Mouse (Mus musculus): ENCODE data around the gene Hist2h2ac. TPM values are rescaled to one million over a fixed set of nuclear protein-coding genes. Genes with fewer than 3 reads are reported as not detected.
"Not testable (repeated sequence)": the region's sequence is repeated elsewhere in the genome, so short reads cannot be mapped to it uniquely, and the experiment has no call there.

The Hist2h2ac gene
- polyA plus RNA-seq (2012) = 3.8 and 8.5 TPM in 2 replicates

DNA sequence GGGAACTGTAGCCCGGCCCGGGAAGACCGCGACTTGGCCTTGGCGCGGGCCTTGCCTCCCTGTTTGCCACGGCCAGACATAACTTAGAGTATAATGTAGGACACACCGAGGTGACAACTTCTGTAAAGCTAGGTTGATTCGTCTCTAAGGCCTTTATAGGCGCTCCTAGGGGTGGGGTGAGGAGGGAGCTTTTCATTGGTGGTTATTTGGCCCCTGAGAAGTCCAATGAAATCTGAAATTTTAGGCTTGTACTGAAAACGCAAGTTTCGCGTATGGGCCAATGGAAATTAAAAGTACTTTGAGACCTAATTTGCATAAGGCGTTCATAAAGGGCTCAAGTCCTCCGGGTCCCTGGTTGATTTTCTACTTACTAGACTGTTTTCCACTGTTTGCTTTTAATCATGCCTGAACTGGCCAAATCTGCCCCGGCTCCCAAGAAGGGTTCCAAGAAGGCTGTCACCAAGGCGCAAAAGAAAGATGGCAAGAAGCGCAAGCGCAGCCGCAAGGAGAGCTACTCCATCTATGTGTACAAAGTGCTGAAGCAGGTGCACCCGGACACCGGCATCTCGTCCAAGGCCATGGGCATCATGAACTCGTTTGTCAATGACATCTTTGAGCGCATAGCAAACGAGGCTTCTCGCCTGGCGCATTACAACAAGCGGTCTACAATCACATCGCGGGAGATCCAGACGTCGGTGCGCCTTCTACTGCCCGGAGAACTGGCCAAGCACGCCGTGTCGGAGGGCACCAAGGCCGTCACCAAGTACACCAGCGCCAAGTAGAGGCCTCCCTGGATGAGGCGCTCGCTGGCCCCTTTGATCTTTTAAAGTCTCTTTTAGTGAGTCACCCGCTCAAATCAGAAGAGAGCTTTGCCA, at the start of gene Hist2h2ac, which contains the start of gene Hist2h2be:
Gene Hist2h2ac, minus strand, starts transcription at position 116 of the 875 bp plus-strand sequence.
Gene Hist2h2be, plus strand, starts transcription at position 355 of the 875 bp plus-strand sequence.
- H3K27me3 ChIP-seq (ENCODE audit: control insufficient read depth) = no peaks in the 10 kb centered on the region
- TF ChIP-seq TAL1 (IDR thresholded peaks at IDR 0.05; ENCODE audit: low read length) = no peak
- no peak for TF ChIP-seq GATA1 (IDR thresholded peaks at IDR 0.05; ENCODE audit: low read length)

DNA sequence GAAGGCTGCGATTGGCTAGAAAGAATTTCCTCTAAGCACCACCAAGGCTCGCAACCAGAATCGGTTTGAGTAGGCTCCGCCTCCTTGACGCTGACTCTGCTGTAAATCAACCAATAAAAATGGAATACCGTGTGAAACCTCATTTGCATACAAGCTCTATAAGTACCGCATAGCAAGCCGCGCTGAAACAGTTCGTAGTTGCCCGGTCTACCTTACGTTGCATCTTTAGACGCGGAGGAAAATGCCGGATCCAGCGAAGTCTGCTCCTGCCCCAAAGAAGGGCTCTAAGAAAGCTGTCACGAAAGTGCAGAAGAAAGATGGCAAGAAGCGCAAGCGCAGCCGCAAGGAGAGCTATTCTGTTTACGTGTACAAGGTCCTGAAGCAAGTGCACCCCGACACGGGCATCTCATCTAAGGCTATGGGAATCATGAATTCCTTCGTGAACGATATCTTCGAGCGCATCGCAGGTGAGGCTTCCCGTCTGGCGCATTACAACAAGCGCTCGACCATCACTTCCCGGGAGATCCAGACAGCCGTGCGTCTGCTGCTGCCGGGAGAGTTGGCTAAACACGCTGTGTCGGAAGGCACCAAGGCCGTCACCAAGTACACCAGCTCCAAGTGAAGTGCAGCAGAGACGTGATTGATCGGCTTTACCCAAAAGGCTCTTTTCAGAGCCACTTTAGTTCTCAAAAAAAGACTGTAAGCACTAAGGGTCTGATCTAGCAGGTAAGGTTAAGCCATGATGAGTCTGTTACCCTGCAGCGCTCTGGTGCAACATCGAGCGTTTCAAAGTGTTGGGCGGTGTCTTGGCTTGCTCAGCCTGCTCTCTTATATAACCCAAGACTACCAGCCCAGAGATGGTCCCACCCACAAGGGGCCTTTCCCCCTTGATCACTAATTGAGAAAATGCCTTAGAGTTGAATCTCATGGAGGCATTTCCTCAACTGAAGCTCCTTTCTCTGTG, 49.1 kb upstream of the Hist2h2ac start, which contains the start of gene Hist2h2bb:
Gene Hist2h2bb, plus strand, starts transcription at position 242 of the 964 bp plus-strand sequence.
- TF ChIP-seq GATA1 (IDR thresholded peaks at IDR 0.05; ENCODE audit: low read length) (no peak), TAL1 (IDR thresholded peaks at IDR 0.05; ENCODE audit: low read length) (no peak)
- Histone ChIP-seq H3K27me3 (ENCODE audit: control insufficient read depth) (no peaks in the 10 kb centered on the region), H3K9me3 (ENCODE audit: control insufficient read depth, low read length) (no peaks in the 10 kb centered on the region), H3K4me1 (ENCODE audit: control insufficient read depth) (peaks cover 54% of the 10 kb centered on the region), H3K36me3 (ENCODE audit: control insufficient read depth) (peaks cover 14% of the 10 kb centered on the region), H3K4me3 (replicated peaks) (peak within 1 kb of the TSS; percentile 70)

More for the DNA sequence above, at the start of gene Hist2h2ac, which contains the start of gene Hist2h2be:
- H3K9me3 ChIP-seq (ENCODE audit: control insufficient read depth, low read length) = no peaks in the 10 kb centered on the region
- peaks cover 28% of the 10 kb centered on the region for H3K36me3 ChIP-seq (ENCODE audit: control insufficient read depth)
- H3K4me3 ChIP-seq (replicated peaks) = peak within 1 kb of the TSS; percentile 83
- peaks cover 74% of the 10 kb centered on the region for H3K4me1 ChIP-seq (ENCODE audit: control insufficient read depth)

DNA sequence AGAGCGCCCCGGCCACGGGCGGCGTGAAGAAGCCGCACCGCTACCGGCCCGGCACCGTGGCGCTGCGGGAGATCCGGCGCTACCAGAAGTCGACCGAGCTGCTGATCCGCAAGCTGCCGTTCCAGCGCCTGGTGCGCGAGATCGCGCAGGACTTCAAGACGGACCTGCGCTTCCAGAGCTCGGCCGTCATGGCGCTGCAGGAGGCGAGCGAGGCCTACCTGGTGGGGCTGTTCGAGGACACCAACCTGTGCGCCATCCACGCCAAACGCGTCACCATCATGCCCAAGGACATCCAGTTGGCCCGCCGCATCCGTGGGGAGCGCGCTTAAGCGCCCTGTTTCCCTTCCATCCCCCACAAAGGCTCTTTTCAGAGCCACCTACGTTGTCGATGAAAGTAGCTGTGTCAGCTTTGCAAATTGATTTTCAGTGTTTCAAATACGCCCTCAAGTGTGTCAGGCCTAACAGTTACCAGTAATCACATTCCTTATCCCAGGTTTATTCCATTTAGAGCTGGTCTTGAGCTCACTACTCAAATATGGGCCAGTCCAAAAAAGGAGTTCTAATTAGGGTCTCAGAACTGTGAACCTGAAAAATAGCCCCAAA, 48.2 kb upstream of the Hist2h2ac start:
- not testable (repeated sequence) for H3K9me3 ChIP-seq (ENCODE audit: control insufficient read depth, low read length); H3K27me3 ChIP-seq (ENCODE audit: control insufficient read depth)
- H3K4me3 ChIP-seq (replicated peaks) = peak overlapping the region; percentile 70
- peaks cover 18% of the 10 kb centered on the region for H3K36me3 ChIP-seq (ENCODE audit: control insufficient read depth)
- peaks cover 56% of the 10 kb centered on the region for H3K4me1 ChIP-seq (ENCODE audit: control insufficient read depth)

DNA sequence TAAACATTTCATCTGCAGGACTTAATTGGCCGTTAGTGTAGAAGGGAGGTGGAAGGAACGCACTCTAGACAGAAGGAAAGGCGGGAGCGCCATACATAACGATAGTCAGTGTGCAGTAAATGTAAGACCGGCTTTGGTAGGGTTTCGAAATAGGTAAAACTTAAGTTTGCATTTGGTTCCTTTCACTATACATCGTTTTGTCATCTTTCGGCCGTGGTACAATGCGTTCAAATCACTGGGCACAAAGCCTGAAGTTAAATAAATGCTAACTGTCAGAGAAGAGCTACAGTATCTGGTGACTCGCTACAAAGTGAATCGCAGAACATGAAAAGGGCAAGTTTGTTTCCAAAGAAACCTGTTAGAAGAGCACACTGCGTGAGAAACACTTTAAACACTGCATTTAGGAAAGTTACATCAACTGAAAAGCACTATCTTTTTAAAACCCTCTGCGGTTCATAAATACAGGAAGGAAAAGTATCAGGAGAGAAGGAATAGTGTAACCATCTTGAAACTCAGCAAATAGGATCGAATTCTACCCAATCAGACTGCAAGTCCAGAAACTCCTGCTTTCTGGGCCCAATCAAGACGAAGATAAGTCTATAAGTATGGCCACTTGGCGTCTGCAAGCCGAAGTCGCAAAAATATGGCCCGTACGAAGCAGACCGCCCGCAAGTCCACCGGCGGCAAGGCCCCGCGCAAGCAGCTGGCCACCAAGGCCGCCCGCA, 47.5 kb upstream of the Hist2h2ac start, which contains the start of gene Hist2h3b:
Gene Hist2h3b, plus strand, starts transcription at position 604 of the 725 bp plus-strand sequence.
- H3K27me3 ChIP-seq (ENCODE audit: control insufficient read depth) = no peaks in the 10 kb centered on the region
- no peak for TF ChIP-seq TAL1 (IDR thresholded peaks at IDR 0.05; ENCODE audit: low read length)

DNA sequence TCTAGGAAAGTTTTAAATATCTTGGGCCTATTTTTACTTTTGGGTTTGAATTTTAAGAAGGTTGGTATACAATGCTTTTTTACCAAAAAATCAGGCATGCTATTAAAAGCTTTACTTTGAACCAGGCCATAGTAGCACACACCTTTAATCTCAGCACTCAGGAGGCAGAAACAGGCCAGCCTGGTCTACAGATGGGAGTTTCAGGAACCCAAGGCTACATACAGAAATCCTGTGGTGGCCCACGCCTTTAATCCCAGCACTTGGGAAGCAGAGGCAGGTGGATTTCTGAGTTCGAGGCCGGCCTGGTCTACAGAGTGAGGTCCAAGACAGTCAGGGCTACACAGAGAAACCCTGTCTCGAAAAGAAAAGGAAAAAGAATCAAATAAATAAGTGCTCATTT, 46.9 kb upstream of the Hist2h2ac start:
- peaks cover 18% of the 10 kb centered on the region for H3K36me3 ChIP-seq (ENCODE audit: control insufficient read depth)
- TF ChIP-seq GATA1 (IDR thresholded peaks at IDR 0.05; ENCODE audit: low read length) (no peak), TAL1 (IDR thresholded peaks at IDR 0.05; ENCODE audit: low read length) (no peak)
- peak overlapping the region; percentile 70 for H3K4me3 ChIP-seq (replicated peaks)
- H3K27me3 ChIP-seq (ENCODE audit: control insufficient read depth) = no peaks in the 10 kb centered on the region
- no peaks in the 10 kb centered on the region for H3K9me3 ChIP-seq (ENCODE audit: control insufficient read depth, low read length)
- H3K4me1 ChIP-seq (ENCODE audit: control insufficient read depth) = peaks cover 62% of the 10 kb centered on the region

More for the DNA sequence above, 47.5 kb upstream of the Hist2h2ac start, which contains the start of gene Hist2h3b:
- Histone ChIP-seq H3K36me3 (ENCODE audit: control insufficient read depth) (peaks cover 18% of the 10 kb centered on the region), H3K9me3 (ENCODE audit: control insufficient read depth, low read length) (no peaks in the 10 kb centered on the region), H3K4me1 (ENCODE audit: control insufficient read depth) (peaks cover 56% of the 10 kb centered on the region), H3K4me3 (replicated peaks) (peak within 1 kb of the TSS; percentile 70)

DNA sequence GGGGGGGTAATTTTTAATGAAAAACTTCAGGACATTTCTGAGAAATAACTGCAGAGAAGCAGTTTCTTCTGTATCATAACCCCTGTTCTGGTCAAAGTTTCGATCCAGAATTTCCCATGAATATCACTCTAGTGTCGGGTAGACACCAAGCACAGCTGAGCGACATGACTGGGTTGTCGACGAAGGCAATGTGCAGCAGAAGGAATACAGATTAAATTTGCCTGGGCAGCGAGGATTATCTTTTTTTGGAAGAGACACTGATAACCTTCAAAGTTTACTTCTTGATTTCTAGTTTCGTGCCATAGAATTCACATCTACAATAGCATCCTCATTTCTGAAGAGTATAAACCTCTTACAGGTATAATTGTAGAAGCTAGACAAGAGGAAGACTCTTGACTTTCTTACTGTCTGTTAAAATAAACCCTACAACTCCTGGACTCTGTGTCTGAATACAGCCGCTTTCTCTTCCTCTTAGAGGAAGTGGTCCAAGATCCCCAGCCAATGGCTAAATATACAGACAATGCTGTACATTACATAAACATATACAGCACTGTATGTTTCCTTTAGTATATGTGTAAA, 45.5 kb upstream of the Hist2h2ac start:
- Histone ChIP-seq H3K4me1 (ENCODE audit: control insufficient read depth) (peaks cover 75% of the 10 kb centered on the region), H3K4me3 (replicated peaks) (peak overlapping the region; percentile 18)
- TF ChIP-seq TAL1 (IDR thresholded peaks at IDR 0.05; ENCODE audit: low read length) = peak; percentile 49; the same call in 2 of the 3 replicates
- TF ChIP-seq GATA1 (IDR thresholded peaks at IDR 0.05; ENCODE audit: low read length) = peak; percentile 36; the same call in 1 of the 2 replicates

DNA sequence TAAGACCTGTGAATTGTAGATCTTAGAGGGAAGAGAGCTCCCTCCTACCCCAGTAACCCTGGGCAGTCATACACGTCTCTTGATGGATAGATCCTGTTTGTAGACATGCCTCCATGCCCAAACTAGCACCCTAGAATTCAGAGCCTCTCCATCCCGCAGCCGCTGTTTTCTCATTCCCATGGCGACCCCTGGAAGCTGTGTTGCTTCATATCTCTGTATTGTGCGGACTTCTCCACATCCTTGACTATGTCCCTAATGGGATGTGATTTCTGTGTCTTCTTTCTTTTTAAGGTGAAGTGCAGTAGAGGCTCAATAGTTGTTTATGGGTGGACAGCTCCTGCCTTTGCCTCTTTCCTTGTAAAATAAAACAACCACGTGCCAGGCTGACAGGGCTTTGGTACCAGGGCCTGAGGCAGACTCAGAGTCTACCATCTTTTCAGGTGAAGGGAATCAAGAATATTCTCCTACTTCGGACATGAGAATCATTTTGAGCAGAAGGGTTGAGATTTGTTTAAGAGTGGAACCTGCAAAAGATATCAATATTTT, 43.8 kb upstream of the Hist2h2ac start:
- peaks cover 79% of the 10 kb centered on the region for H3K4me1 ChIP-seq (ENCODE audit: control insufficient read depth)
- TF ChIP-seq TAL1 (IDR thresholded peaks at IDR 0.05; ENCODE audit: low read length) (no peak), GATA1 (IDR thresholded peaks at IDR 0.05; ENCODE audit: low read length) (no peak)
- peak overlapping the region; percentile 76 for H3K4me3 ChIP-seq (replicated peaks)
- H3K9me3 ChIP-seq (ENCODE audit: control insufficient read depth, low read length) = no peaks in the 10 kb centered on the region
- H3K36me3 ChIP-seq (ENCODE audit: control insufficient read depth) = peaks cover 18% of the 10 kb centered on the region
- no peaks in the 10 kb centered on the region for H3K27me3 ChIP-seq (ENCODE audit: control insufficient read depth)

More for the DNA sequence above, 45.5 kb upstream of the Hist2h2ac start:
- Histone ChIP-seq H3K9me3 (ENCODE audit: control insufficient read depth, low read length) (no peaks in the 10 kb centered on the region), H3K27me3 (ENCODE audit: control insufficient read depth) (no peaks in the 10 kb centered on the region), H3K36me3 (ENCODE audit: control insufficient read depth) (peaks cover 18% of the 10 kb centered on the region)
